Mouse (Mus musculus) spleen, adult 2 months (tissue): ENCODE results near the gene Lrrc8d. TPM values are rescaled to one million over a fixed set of nuclear protein-coding genes. Genes with fewer than 3 reads are reported as not detected.
A peak's percentile ranks its signal among the peaks of the same experiment; 100 is the strongest.

Experiments
- DNase-seq, 2 experiments: peaks; one replicate each; pipeline versions ENCODE4 v3.0.0 to v3.0.0-alpha.2; 2012 to 2021; ENCODE audit warnings: low spot score in 2 of 2, low read depth in 1 of 2
- H3K27ac ChIP-seq: fragments of 200-500 bp; 2 replicates; pipeline ENCODE4 v1.5.1; 2012; ENCODE audit warnings: low read length, inconsistent platforms; ENCODE audit not compliant: insufficient read depth
- H3K27me3 ChIP-seq: fragments of 200-500 bp; 2 replicates; pipeline ENCODE4 v1.6.1; 2012; ENCODE audit warnings: mild to moderate bottlenecking, moderate library complexity, low read length, inconsistent platforms; ENCODE audit not compliant: control insufficient read depth, insufficient read depth
- H3K36me3 ChIP-seq: fragments of 200-500 bp; 2 replicates; pipeline ENCODE4 v1.6.1; 2012; ENCODE audit warnings: mild to moderate bottlenecking, low read length, inconsistent platforms; ENCODE audit not compliant: control insufficient read depth, insufficient read depth
- H3K4me1 ChIP-seq: fragments of 200-500 bp; 2 replicates; pipeline ENCODE4 v1.6.1; 2011; ENCODE audit warnings: inconsistent platforms; ENCODE audit not compliant: control insufficient read depth, insufficient read depth, insufficient read length
- H3K4me3 ChIP-seq: fragments of 200-500 bp; 2 replicates; pipeline ENCODE4 v1.5.1; 2011; ENCODE audit warnings: mild to moderate bottlenecking, inconsistent platforms; ENCODE audit not compliant: insufficient read depth, insufficient read length; ENCODE audit errors: extremely low read depth
- CTCF ChIP-seq: fragments of 200-500 bp; IDR thresholded peaks from 2 replicates; pipeline ENCODE4 v1.5.1; 2011; ENCODE audit warnings: mild to moderate bottlenecking, inconsistent platforms; ENCODE audit not compliant: insufficient read depth, insufficient read length, insufficient replicate concordance; ENCODE audit errors: extremely low read depth
- POLR2A ChIP-seq: fragments of 200-500 bp; IDR thresholded peaks from 2 replicates; pipeline ENCODE4 v1.6.1; 2011; ENCODE audit warnings: low read depth, low read length, inconsistent platforms
- WGBS: fragments of 180-500 bp; shearing (Covaris S2); methylation state at CpG from one replicate; pipeline ENCODE4 v1.1.7; 2018; 5-methylcytosine and 5-hydroxymethylcytosine counted together
- polyA plus RNA-seq: library from polyadenylated mRNA; depleted of rRNA; stranded (reverse); fragments of >200 nt; gene quantifications from 2 replicates; pipeline ENCODE4 v1.2.3, GENCODE M21; 2012; rRNA removed

Lrrc8d gene
- 5.2 and 6.4 TPM in 2 replicates for polyA plus RNA-seq

GRCm38 (mm10) chr5:105699141-105700069 is at the start of gene Lrrc8d:
Lrrc8d (plus strand) TSS chr5:105699969.
- peak; percentile 58 to 83 for DNase-seq
- TF ChIP-seq CTCF, result no peak
- no peak for TF ChIP-seq POLR2A
- Histone ChIP-seq H3K27me3 (no peaks in the 10 kb centered on the region), H3K27ac (peak within 1 kb of the TSS; percentile 88), H3K4me3 (peak within 1 kb of the TSS; percentile 74), H3K4me1 (peaks cover 7% of the 10 kb centered on the region), H3K36me3 (no peaks in the 10 kb centered on the region)
- 1% methylated on average over 58 of the region's 60 CpGs for WGBS

- peak overlapping the region; percentile 93 for H3K27ac ChIP-seq
- 16% methylated on average over 8 of the region's 8 CpGs for WGBS
- no peaks in the 10 kb centered on the region for H3K27me3 ChIP-seq
- H3K4me3 ChIP-seq, result peak overlapping the region; percentile 59
- H3K36me3 ChIP-seq, result no peaks in the 10 kb centered on the region
- H3K4me1 ChIP-seq, result peaks cover 34% of the 10 kb centered on the region; the same call in 1 of the 2 replicates
- peak in 1 of 2 experiments; percentile 62 for DNase-seq
- TF ChIP-seq POLR2A (no peak), CTCF (no peak)
Observed at GRCm38 (mm10) chr5:105650728-105651479, 48.9 kb upstream of the Lrrc8d start.

DNA sequence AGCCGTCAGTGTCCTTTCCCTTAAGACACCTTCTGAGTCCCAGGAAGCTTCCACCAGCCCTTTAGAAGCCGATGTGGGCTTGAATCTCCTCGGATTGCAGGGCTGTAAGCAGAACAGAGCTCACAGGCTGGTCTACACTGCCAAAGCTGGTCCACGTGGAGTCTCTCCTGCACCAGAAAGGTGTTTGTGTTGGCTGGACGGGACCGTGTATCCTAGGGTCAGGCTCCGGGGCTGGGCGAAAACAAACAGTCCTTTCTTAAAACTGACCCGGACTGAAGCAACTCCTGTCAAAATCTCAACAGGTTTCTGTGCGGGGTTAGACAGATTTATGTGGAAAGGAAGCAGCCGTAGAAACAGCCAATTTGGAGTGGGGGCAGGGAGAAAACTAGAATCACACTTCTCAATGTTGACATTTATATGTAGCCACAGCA is 48.2 kb upstream of the Lrrc8d start:
- no peaks in the 10 kb centered on the region for H3K27me3 ChIP-seq
- H3K36me3 ChIP-seq, result no peaks in the 10 kb centered on the region
- DNase-seq, result no peak
- peaks cover 34% of the 10 kb centered on the region; the same call in 1 of the 2 replicates for H3K4me1 ChIP-seq
- peak overlapping the region; percentile 93 for H3K27ac ChIP-seq
- H3K4me3 ChIP-seq, result peak overlapping the region; percentile 59
- WGBS, result 5% methylated on average over 11 of the region's 11 CpGs
- TF ChIP-seq CTCF (no peak), POLR2A (no peak)

- H3K4me3 ChIP-seq, result no peak overlapping the region
- H3K27ac ChIP-seq, result no peak overlapping the region
- peaks cover 19% of the 10 kb centered on the region; the same call in 1 of the 2 replicates for H3K4me1 ChIP-seq
- no peaks in the 10 kb centered on the region for H3K27me3 ChIP-seq
- TF ChIP-seq POLR2A (no peak), CTCF (peak; percentile 88; the same call in 1 of the 2 replicates)
- peak in 1 of 2 experiments; percentile 80 for DNase-seq
- H3K36me3 ChIP-seq, result no peaks in the 10 kb centered on the region
- WGBS, result 23% methylated on average over 15 of the region's 15 CpGs
Observed at GRCm38 (mm10) chr5:105654237-105655063, 45.3 kb upstream of the Lrrc8d start.

GRCm38 (mm10) chr5:105655100-105655734 is 44.6 kb upstream of the Lrrc8d start:
- no peak for TF ChIP-seq POLR2A
- no peak for TF ChIP-seq CTCF
- Histone ChIP-seq H3K27ac (no peak overlapping the region), H3K4me3 (no peak overlapping the region), H3K4me1 (peaks cover 13% of the 10 kb centered on the region; the same call in 1 of the 2 replicates), H3K27me3 (no peaks in the 10 kb centered on the region), H3K36me3 (no peaks in the 10 kb centered on the region)
- WGBS, result 77% methylated on average over 12 of the region's 12 CpGs
- no peak for DNase-seq
